Mouse (Mus musculus): ENCODE data around the gene Ncor2. TPM values are rescaled to one million over a fixed set of nuclear protein-coding genes. Genes with fewer than 3 reads are reported as not detected.
"Not testable (repeated sequence)": the region's sequence is repeated elsewhere in the genome, so short reads cannot be mapped to it uniquely, and the experiment has no call there.

The Ncor2 gene
- polyA plus RNA-seq, 1 experiment from 2014 or later = 14.9 TPM

GRCm38 (mm10) chr5:125204910-125205309, 25.9 kb upstream of the Ncor2 start:
- H3K27me3 ChIP-seq; H3K4me2 ChIP-seq; H3K9me3 ChIP-seq (replicated peaks); H3K36me3 ChIP-seq; H3K9ac ChIP-seq; H3K4me3 ChIP-seq; H3K27ac ChIP-seq; ATAC-seq (replicated peaks; ENCODE audit: insufficient number of reproducible peaks, insufficient read depth, low FRiP score, low read depth): not testable (repeated sequence)
- 87% methylated on average over 3 of the region's 3 CpGs for WGBS
- H3K4me1 ChIP-seq (replicated peaks) = peaks cover 24% of the 10 kb centered on the region

- Histone ChIP-seq H3K36me3 (no peaks in the 10 kb centered on the region), H3K27ac (no peak overlapping the region), H3K9me3 (replicated peaks) (no peaks in the 10 kb centered on the region), H3K27me3 (no peaks in the 10 kb centered on the region), H3K4me1 (replicated peaks) (peaks cover 24% of the 10 kb centered on the region), H3K4me3 (no peak overlapping the region), H3K4me2 (no peak overlapping the region), H3K9ac (no peak overlapping the region)
- no peak for ATAC-seq (replicated peaks; ENCODE audit: insufficient number of reproducible peaks, insufficient read depth, low FRiP score, low read depth)
- 87% methylated on average over 11 of the region's 11 CpGs for WGBS
Observed at GRCm38 (mm10) chr5:125204199-125204815, 25.3 kb upstream of the Ncor2 start.

GRCm38 (mm10) chr5:125203759-125204158, 24.7 kb upstream of the Ncor2 start:
- no peak for ATAC-seq (replicated peaks; ENCODE audit: insufficient number of reproducible peaks, insufficient read depth, low FRiP score, low read depth)
- no peak overlapping the region for H3K9ac ChIP-seq
- peaks cover 24% of the 10 kb centered on the region for H3K4me1 ChIP-seq (replicated peaks)
- no peak overlapping the region for H3K4me3 ChIP-seq
- WGBS = 55% methylated on average over 11 of the region's 11 CpGs
- no peaks in the 10 kb centered on the region for H3K27me3 ChIP-seq
- H3K27ac ChIP-seq = peak overlapping the region; percentile 73
- no peaks in the 10 kb centered on the region for H3K36me3 ChIP-seq
- peak overlapping the region; percentile 43 for H3K4me2 ChIP-seq
- H3K9me3 ChIP-seq (replicated peaks) = no peaks in the 10 kb centered on the region

- peak; percentile 85 for ATAC-seq (replicated peaks; ENCODE audit: insufficient number of reproducible peaks, insufficient read depth, low FRiP score, low read depth)
- WGBS = 11% methylated on average over 7 of the region's 7 CpGs
- Histone ChIP-seq H3K4me3 (no peak overlapping the region), H3K9me3 (replicated peaks) (no peaks in the 10 kb centered on the region), H3K4me2 (peak overlapping the region; percentile 43), H3K4me1 (replicated peaks) (peaks cover 24% of the 10 kb centered on the region), H3K9ac (no peak overlapping the region), H3K27ac (peak overlapping the region; percentile 73), H3K36me3 (no peaks in the 10 kb centered on the region), H3K27me3 (no peaks in the 10 kb centered on the region)
Observed at GRCm38 (mm10) chr5:125203099-125203498, 24.1 kb upstream of the Ncor2 start.

- Histone ChIP-seq H3K9me3 (replicated peaks) (no peaks in the 10 kb centered on the region), H3K9ac (no peak overlapping the region), H3K36me3 (no peaks in the 10 kb centered on the region), H3K4me2 (no peak overlapping the region), H3K27ac (0 out of 2 replicates have a peak overlapping the region, but pooled peaks have one; percentile 4), H3K4me3 (no peak overlapping the region), H3K27me3 (no peaks in the 10 kb centered on the region), H3K4me1 (replicated peaks) (peaks cover 24% of the 10 kb centered on the region)
- 72% methylated on average over 5 of the region's 5 CpGs for WGBS
- no peak for ATAC-seq (replicated peaks; ENCODE audit: insufficient number of reproducible peaks, insufficient read depth, low FRiP score, low read depth)
Observed at GRCm38 (mm10) chr5:125202100-125202499, 23.1 kb upstream of the Ncor2 start.

GRCm38 (mm10) chr5:125199086-125199485, 20.1 kb upstream of the Ncor2 start:
- H3K36me3 ChIP-seq = no peaks in the 10 kb centered on the region
- H3K4me2 ChIP-seq = no peak overlapping the region
- no peak overlapping the region for H3K4me3 ChIP-seq
- H3K27me3 ChIP-seq = no peaks in the 10 kb centered on the region
- H3K4me1 ChIP-seq (replicated peaks) = peaks cover 24% of the 10 kb centered on the region
- no peak overlapping the region for H3K9ac ChIP-seq
- H3K9me3 ChIP-seq (replicated peaks) = no peaks in the 10 kb centered on the region
- ATAC-seq (replicated peaks; ENCODE audit: insufficient number of reproducible peaks, insufficient read depth, low FRiP score, low read depth) = no peak
- WGBS = 82% methylated on average over 6 of the region's 6 CpGs
- no peak overlapping the region for H3K27ac ChIP-seq

GRCm38 (mm10) chr5:125197325-125197724, 18.3 kb upstream of the Ncor2 start:
- WGBS = 76% methylated on average over 2 of the region's 2 CpGs

GRCm38 (mm10) chr5:125196054-125196453, 17.0 kb upstream of the Ncor2 start:
- WGBS = 67% methylated on average over 13 of the region's 13 CpGs
- ATAC-seq (replicated peaks; ENCODE audit: insufficient number of reproducible peaks, insufficient read depth, low FRiP score, low read depth) = no peak
- Histone ChIP-seq H3K4me2 (no peak overlapping the region), H3K27me3 (no peaks in the 10 kb centered on the region), H3K4me1 (replicated peaks) (peaks cover 6% of the 10 kb centered on the region; the same call in 1 of the 2 replicates), H3K36me3 (no peaks in the 10 kb centered on the region), H3K4me3 (no peak overlapping the region), H3K9ac (no peak overlapping the region), H3K27ac (no peak overlapping the region), H3K9me3 (replicated peaks) (no peaks in the 10 kb centered on the region)

More at GRCm38 (mm10) chr5:125197325-125197724, 18.3 kb upstream of the Ncor2 start:
- H3K27me3 ChIP-seq; H3K4me3 ChIP-seq; H3K9me3 ChIP-seq (replicated peaks); H3K27ac ChIP-seq; H3K4me2 ChIP-seq; H3K36me3 ChIP-seq; ATAC-seq (replicated peaks; ENCODE audit: insufficient number of reproducible peaks, insufficient read depth, low FRiP score, low read depth); H3K9ac ChIP-seq: not testable (repeated sequence)
- peaks cover 12% of the 10 kb centered on the region for H3K4me1 ChIP-seq (replicated peaks)

- no peak overlapping the region for H3K4me3 ChIP-seq
- H3K36me3 ChIP-seq = no peaks in the 10 kb centered on the region
- no peaks in the 10 kb centered on the region for H3K9me3 ChIP-seq (replicated peaks)
- no peak overlapping the region for H3K9ac ChIP-seq
- ATAC-seq (replicated peaks; ENCODE audit: insufficient number of reproducible peaks, insufficient read depth, low FRiP score, low read depth) = no peak
- H3K27ac ChIP-seq = no peak overlapping the region
- no peaks in the 10 kb centered on the region for H3K27me3 ChIP-seq
- H3K4me2 ChIP-seq = no peak overlapping the region
- 63% methylated on average over 3 of the region's 3 CpGs for WGBS
- peaks cover 6% of the 10 kb centered on the region; the same call in 1 of the 2 replicates for H3K4me1 ChIP-seq (replicated peaks)
Observed at GRCm38 (mm10) chr5:125195142-125195541, 16.1 kb upstream of the Ncor2 start.

- Histone ChIP-seq H3K9ac (no peak overlapping the region), H3K27ac (no peak overlapping the region), H3K4me3 (no peak overlapping the region), H3K9me3 (replicated peaks) (no peaks in the 10 kb centered on the region), H3K36me3 (no peaks in the 10 kb centered on the region), H3K4me1 (replicated peaks) (peaks cover 10% of the 10 kb centered on the region), H3K27me3 (no peaks in the 10 kb centered on the region), H3K4me2 (no peak overlapping the region; the same call in 1 of the 2 replicates)
- no peak for ATAC-seq (replicated peaks; ENCODE audit: insufficient number of reproducible peaks, insufficient read depth, low FRiP score, low read depth)
- 54% methylated on average over 25 of the region's 25 CpGs for WGBS
Observed at GRCm38 (mm10) chr5:125193478-125194439, 14.7 kb upstream of the Ncor2 start.

- Histone ChIP-seq H3K27ac (no peak overlapping the region), H3K9ac (no peak overlapping the region), H3K36me3 (no peaks in the 10 kb centered on the region), H3K27me3 (no peaks in the 10 kb centered on the region), H3K9me3 (replicated peaks) (no peaks in the 10 kb centered on the region), H3K4me2 (no peak overlapping the region), H3K4me3 (no peak overlapping the region), H3K4me1 (replicated peaks) (peaks cover 10% of the 10 kb centered on the region)
- WGBS = 47% methylated on average over 9 of the region's 9 CpGs
- no peak for ATAC-seq (replicated peaks; ENCODE audit: insufficient number of reproducible peaks, insufficient read depth, low FRiP score, low read depth)
Observed at GRCm38 (mm10) chr5:125191608-125192007, 12.6 kb upstream of the Ncor2 start.
